Mouse (Mus musculus) MEL (cell line): ENCODE measurements around the gene Dag1.

ENCODE experiments used
- BHLHE40 ChIP-seq: IDR thresholded peaks from 2 replicates; pipeline ENCODE4 v1.6.1; 2012; ENCODE audit warnings: low read depth, mild to moderate bottlenecking, inconsistent platforms, low read length, improper control_type of control experiment, borderline replicate concordance
- CTCF ChIP-seq, 3 experiments: IDR thresholded peaks in 2 of 3; conservative IDR thresholded peaks in 1 of 3; 2 replicates each; pipeline ENCODE4 v1.5.1; 2011 to 2012; ENCODE audit warnings: low read length in 3 of 3, low read depth in 2 of 3, mild to moderate bottlenecking in 2 of 3, improper control_type of control experiment in 1 of 3, inconsistent platforms in 1 of 3, mixed read lengths in 1 of 3, moderate library complexity in 1 of 3; ENCODE audit not compliant: control insufficient read depth in 1 of 3, insufficient read depth in 1 of 3, poor library complexity in 1 of 3, severe bottlenecking in 1 of 3
- ETS1 ChIP-seq: IDR thresholded peaks from 2 replicates; pipeline ENCODE4 v1.6.1; 2012; ENCODE audit warnings: low read depth, mild to moderate bottlenecking, inconsistent platforms, low read length, improper control_type of control experiment, moderate library complexity
- JUND ChIP-seq: IDR thresholded peaks from 2 replicates; pipeline ENCODE4 v1.6.1; 2011; ENCODE audit warnings: low read depth, mild to moderate bottlenecking, improper control_type of control experiment, low read length
- MAFK ChIP-seq: IDR thresholded peaks from 2 replicates; pipeline ENCODE4 v1.6.1; 2011; ENCODE audit warnings: low read depth, mild to moderate bottlenecking, low read length, improper control_type of control experiment, borderline replicate concordance
- MYC ChIP-seq: IDR thresholded peaks from 2 replicates; pipeline ENCODE4 v1.6.1; 2011; ENCODE audit warnings: low read depth, mild to moderate bottlenecking, low read length, improper control_type of control experiment, moderate library complexity
- NRF1 ChIP-seq: IDR thresholded peaks from 2 replicates; pipeline ENCODE4 v1.6.1; 2014; ENCODE audit warnings: low read depth, mild to moderate bottlenecking, inconsistent platforms, low read length, improper control_type of control experiment, moderate library complexity; ENCODE audit not compliant: poor library complexity, insufficient read depth, severe bottlenecking
- TBP ChIP-seq: IDR thresholded peaks from 2 replicates; pipeline ENCODE4 v1.8.0; 2011; ENCODE audit warnings: low read depth, low read length, improper control_type of control experiment
- TCF12 ChIP-seq: IDR thresholded peaks from 2 replicates; pipeline ENCODE4 v1.6.1; 2014; ENCODE audit warnings: low read depth, mild to moderate bottlenecking, inconsistent platforms, low read length, improper control_type of control experiment, moderate library complexity
- ZNF384 ChIP-seq: IDR thresholded peaks from 2 replicates; pipeline ENCODE4 v1.6.1; 2012; ENCODE audit warnings: low read depth, mild to moderate bottlenecking, inconsistent platforms, low read length, improper control_type of control experiment

DNA sequence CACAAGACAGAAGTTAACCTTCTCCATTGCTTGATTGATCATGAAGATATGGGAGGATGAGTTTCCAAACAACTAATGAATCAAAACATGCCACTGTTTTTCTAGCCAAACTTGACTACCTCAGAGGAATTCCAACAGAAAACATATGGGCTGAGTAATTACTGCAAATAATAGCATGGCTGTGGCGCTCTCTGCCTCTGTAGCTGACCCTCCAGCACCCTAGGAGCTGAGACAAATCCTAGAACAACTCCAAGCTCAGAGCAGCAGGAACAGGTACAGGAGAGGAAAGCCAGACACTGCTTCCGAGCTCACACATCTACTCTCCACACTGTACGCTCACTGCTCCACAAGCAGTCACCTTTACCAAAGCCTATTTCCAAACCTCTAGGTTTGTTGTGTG is 24.9 kb downstream of the Dag1 start:
- TF ChIP-seq CTCF (IDR thresholded peaks at IDR 0.05 in 2 of 3, conservative IDR thresholded peaks at IDR 0.05 in 1 of 3; ENCODE audit: control insufficient read depth in 1 of 3, insufficient read depth in 1 of 3, low read depth in 2 of 3, low read length in 3 of 3, poor library complexity in 1 of 3, severe bottlenecking in 1 of 3) (no peak), TCF12 (no peak), ZNF384 (no peak), ETS1 (no peak), NRF1 (no peak), BHLHE40 (no peak), MAFK (no peak), JUND (no peak), MYC (no peak), TBP (no peak)
